Comparison of ENCODE assay signal across 28 mouse cellular contexts in genomic region chrX:102601269-102601668, GRCm38 (mm10). TPM values are rescaled to one million over a fixed set of nuclear protein-coding genes. Genes with fewer than 3 reads are reported as not detected.
DNase-seq lines count a peak whose midpoint lies in the region; ATAC-seq lines count a peak whose summit lies in the region.
"Had no signal": no experiment of that assay in that cellular context is flagged by ENCODE, and none has a peak within 500 bp of the region (broad histone marks: within the 10 kb centered on the region; RNA-seq: fewer than 3 reads in every experiment).

No protein-coding gene starts in this region.

- no peak overlapping the region for H3K4me3 ChIP-seq in liver, embryonic 11.5 days (ENCODE audit: low read depth, low read length)
- no peak overlapping the region for H3K4me3 ChIP-seq in liver, embryonic 16.5 days (ENCODE audit: low read depth, low read length)
- H3K4me3 ChIP-seq: erythroblast, embryonic 14.5 days; heart, embryonic 12.5 days; hindbrain, embryonic 10.5 days; intestine, embryonic 15.5 days; liver, embryonic 15.5 days; midbrain, embryonic 13.5 days had no signal

- H3K36me3 ChIP-seq in liver, embryonic 11.5 days (ENCODE audit: control insufficient read depth, insufficient read depth, low read length) = no peaks in the 10 kb centered on the region
- H3K36me3 ChIP-seq in liver, embryonic 16.5 days (ENCODE audit: control insufficient read depth, insufficient read depth) = no peaks in the 10 kb centered on the region
- H3K36me3 ChIP-seq: heart, embryonic 12.5 days; hindbrain, embryonic 10.5 days; intestine, embryonic 15.5 days; liver, embryonic 15.5 days; midbrain, embryonic 13.5 days had no signal

- no peak overlapping the region for H3K27ac ChIP-seq in liver, embryonic 11.5 days (ENCODE audit: low read depth, low read length)
- H3K27ac ChIP-seq in liver, embryonic 16.5 days (ENCODE audit: low read length) = no peak overlapping the region
- H3K27ac ChIP-seq: hindbrain, embryonic 10.5 days; intestine, embryonic 15.5 days; liver, embryonic 15.5 days; midbrain, embryonic 13.5 days had no signal

- H3K4me1 ChIP-seq in liver, embryonic 11.5 days (replicated peaks; ENCODE audit: control insufficient read depth, insufficient read depth, low read length) = no peaks in the 10 kb centered on the region
- no peaks in the 10 kb centered on the region for H3K4me1 ChIP-seq in liver, embryonic 16.5 days (ENCODE audit: control insufficient read depth, low read depth, low read length)
- H3K4me1 ChIP-seq: heart, embryonic 12.5 days; hindbrain, embryonic 10.5 days; intestine, embryonic 15.5 days; liver, embryonic 15.5 days; midbrain, embryonic 13.5 days had no signal

- 48% methylated on average over 2 of the region's 2 CpGs for WGBS in liver, embryonic 11.5 days
- 43% methylated on average over 2 of the region's 2 CpGs for WGBS in liver, embryonic 16.5 days (ENCODE audit: insufficient replicate concordance)

- H3K4me2 ChIP-seq in liver, embryonic 11.5 days = no peak overlapping the region
- H3K4me2 ChIP-seq in liver, embryonic 16.5 days (ENCODE audit: low read depth, low read length) = no peak overlapping the region
- H3K4me2 ChIP-seq: heart, embryonic 12.5 days; intestine, embryonic 15.5 days; liver, embryonic 15.5 days; midbrain, embryonic 13.5 days had no signal

- DNase-seq in liver (peak; percentile 3), MEL-GATA-1-ER (ENCODE audit: extremely low read depth, low read depth) (peak; percentile 33)
- no peak for DNase-seq in liver, embryonic 11.5 days (ENCODE audit: low spot score)
- DNase-seq in cerebellum, postnatal 14 days = no peak
- no peak for DNase-seq in T-cell, adult 2 months (ENCODE audit: low spot score)
- no peak for DNase-seq in adrenal gland, postnatal 4 days (ENCODE audit: low spot score in 2 of 2)
- DNase-seq: adrenal gland, postnatal 25 days; B cell, adult 2 months; cerebellum, adult 18-20 months; cerebellum, postnatal 25 days; kidney, adult 8-10 months; kidney, postnatal 14 days; left cerebral cortex, postnatal 4 days; lung, postnatal 10 days; right cerebral cortex, postnatal 25 days; thymus, postnatal 14 days had no signal

- no peak; the same call in 1 of the 2 replicates for ATAC-seq in liver, embryonic 11.5 days (replicated peaks; ENCODE audit: low FRiP score)
- peak; percentile 82 for ATAC-seq in erythroblast, adult 5-6 weeks (replicated peaks; ENCODE audit: low FRiP score, poor library complexity, severe bottlenecking)
- peak; percentile 27; the same call in 1 of the 2 replicates for ATAC-seq in liver, embryonic 16.5 days (ENCODE audit: low read depth)
- ATAC-seq: forebrain, embryonic 14.5 days; hindbrain, embryonic 16.5 days; intestine, embryonic 15.5 days; midbrain, embryonic 13.5 days had no signal

- no peaks in the 10 kb centered on the region for H3K9me3 ChIP-seq in liver, embryonic 11.5 days (ENCODE audit: control insufficient read depth, low read length)
- H3K9me3 ChIP-seq in liver, embryonic 16.5 days (replicated peaks; ENCODE audit: control insufficient read depth, low read length) = no peaks in the 10 kb centered on the region
- H3K9me3 ChIP-seq: G1E; heart, embryonic 12.5 days; hindbrain, embryonic 10.5 days; intestine, embryonic 15.5 days; liver, embryonic 15.5 days; midbrain, embryonic 13.5 days had no signal

- 0 out of 2 replicates have a peak, but pooled peaks cover 3% of the 10 kb centered on the region for H3K27me3 ChIP-seq in liver, embryonic 11.5 days (replicated peaks; ENCODE audit: control insufficient read depth, insufficient read depth, low read length)
- H3K27me3 ChIP-seq in liver, embryonic 16.5 days (ENCODE audit: control insufficient read depth, insufficient read depth, low read depth, low read length) = no peaks in the 10 kb centered on the region
- H3K27me3 ChIP-seq: CH12.LX; heart, embryonic 12.5 days; intestine, embryonic 15.5 days; liver, embryonic 15.5 days had no signal

- no peak overlapping the region for H3K9ac ChIP-seq in liver, embryonic 11.5 days (ENCODE audit: low read depth, low read length)
- no peak overlapping the region for H3K9ac ChIP-seq in liver, embryonic 16.5 days (ENCODE audit: low read depth, low read length)
- H3K9ac ChIP-seq: heart, embryonic 12.5 days; intestine, embryonic 15.5 days; liver, embryonic 15.5 days; midbrain, embryonic 13.5 days had no signal

RNA-seq across cellular contexts. Expression of gene Phka1, which starts 42.8 kb away (rescaled TPM):
- 3.7 and 3.8 TPM in 2 replicates for polyA plus RNA-seq in liver, embryonic 11.5 days (2014; fragmentation: Nextera tagmentation; extraction: Ambion mirVana)
- total RNA-seq in erythroblast, adult 5-6 weeks (2015; ENCODE audit: low replicate concordance) = 0.38 and 2.1 TPM in 2 replicates
- 1.4 TPM in 2 replicates for total RNA-seq in erythroblast, adult 5-6 weeks (2017; ENCODE audit: low replicate concordance)
- 0.71 and 1.1 TPM in 2 replicates for polyA plus RNA-seq in liver, embryonic 16.5 days (2015; fragmentation: Nextera tagmentation; extraction: Ambion mirVana)
- total RNA-seq in adrenal gland, postnatal 4 days (2021) = 10 to 100 TPM; 15.5 to 17.0 TPM
- polyA plus RNA-seq: erythroblast, embryonic 14.5 days had no signal

Comparison
In these comparisons a context has a peak if more than half of its experiments do, and no peak if none do; other contexts are left out.
1. DNase-seq: peak in liver (single experiment) and MEL-GATA-1-ER (single experiment); none in liver, embryonic 11.5 days (single experiment), cerebellum, postnatal 14 days (0 of 2), T-cell, adult 2 months (single experiment) and adrenal gland, postnatal 4 days (0 of 2).
2. RNA of gene Phka1, which starts 42.8 kb away (total RNA-seq): 15.5 to 17.0 TPM in adrenal gland, postnatal 4 days; 0.38 to 2.1 TPM in erythroblast, adult 5-6 weeks; every median in the first group is over 4 times any median in the second.